Mouse (Mus musculus) CH12.LX (cell line): ENCODE measurements around the gene Ptprm.

Experiments
- CTCF ChIP-seq, 2 experiments: IDR thresholded peaks in 1 of 2; conservative IDR thresholded peaks in 1 of 2; 2 replicates each; pipeline ENCODE4 v1.5.1; 2011 to 2012; ENCODE audit warnings: low read depth in 2 of 2, low read length in 2 of 2, improper control_type of control experiment in 1 of 2, inconsistent platforms in 1 of 2, mild to moderate bottlenecking in 1 of 2, moderate library complexity in 1 of 2
- EP300 ChIP-seq: IDR thresholded peaks from 2 replicates; pipeline ENCODE4 v1.6.1; 2011; ENCODE audit warnings: low read length, improper control_type of control experiment
- KAT2A ChIP-seq: IDR thresholded peaks from 2 replicates; pipeline ENCODE4 v1.6.1; 2012; ENCODE audit warnings: low read length, improper control_type of control experiment, inconsistent platforms; ENCODE audit not compliant: insufficient replicate concordance
- MAFK ChIP-seq: IDR thresholded peaks from 2 replicates; pipeline ENCODE4 v1.6.1; 2011; ENCODE audit warnings: low read length, improper control_type of control experiment; ENCODE audit not compliant: insufficient replicate concordance
- MAX ChIP-seq: IDR thresholded peaks from 2 replicates; pipeline ENCODE4 v1.6.1; 2011; ENCODE audit warnings: low read length, improper control_type of control experiment
- MAZ ChIP-seq: IDR thresholded peaks from 2 replicates; pipeline ENCODE4 v1.6.1; 2012; ENCODE audit warnings: low read depth, mild to moderate bottlenecking, inconsistent platforms, low read length, improper control_type of control experiment, moderate library complexity
- POLR2A ChIP-seq: IDR thresholded peaks from 2 replicates; pipeline ENCODE4 v1.6.1; 2011; ENCODE audit warnings: low read depth, mild to moderate bottlenecking, improper control_type of control experiment, low read length
- RAD21 ChIP-seq: IDR thresholded peaks from 2 replicates; pipeline ENCODE4 v1.6.1; 2011; ENCODE audit warnings: low read depth, mild to moderate bottlenecking, low read length, improper control_type of control experiment, moderate library complexity
- TBP ChIP-seq: conservative IDR thresholded peaks from 2 replicates; pipeline ENCODE4 v1.6.1; 2011; ENCODE audit warnings: low read depth, low read length, improper control_type of control experiment
- ZC3H11A ChIP-seq: IDR thresholded peaks from 2 replicates; pipeline ENCODE4 v1.6.1; 2012; ENCODE audit warnings: low read depth, mild to moderate bottlenecking, inconsistent platforms, low read length, improper control_type of control experiment
- ZKSCAN1 ChIP-seq: IDR thresholded peaks from 2 replicates; pipeline ENCODE4 v1.6.1; 2012; ENCODE audit warnings: low read depth, inconsistent platforms, low read length, improper control_type of control experiment, borderline replicate concordance
- ZMIZ1 ChIP-seq: IDR thresholded peaks from 2 replicates; pipeline ENCODE4 v1.6.1; 2012; ENCODE audit warnings: low read depth, mild to moderate bottlenecking, inconsistent platforms, low read length, improper control_type of control experiment

DNA sequence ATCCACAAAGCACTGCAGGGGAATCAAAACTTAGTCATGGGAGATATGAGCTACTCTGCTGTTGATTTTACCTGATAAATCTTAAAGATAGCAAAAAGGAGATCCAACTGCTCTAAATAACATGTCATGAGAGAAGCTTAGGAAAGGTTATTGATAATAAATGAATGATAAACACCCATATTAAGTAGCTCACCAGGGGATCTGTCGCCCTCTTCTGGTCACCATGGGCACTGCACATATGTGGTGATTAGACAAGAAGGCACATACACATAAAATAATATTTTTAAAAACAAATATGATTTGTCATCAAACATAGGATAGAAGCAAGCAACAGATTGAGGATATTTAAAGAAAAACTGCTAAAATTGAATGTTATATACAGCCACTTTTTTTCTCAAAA, 213.8 kb downstream of the Ptprm start:
- TF ChIP-seq MAX (no peak), MAFK (no peak), ZMIZ1 (no peak), EP300 (no peak), ZC3H11A (no peak), POLR2A (no peak), CTCF (conservative IDR thresholded peaks at IDR 0.05 in 1 of 2, IDR thresholded peaks at IDR 0.05 in 1 of 2; ENCODE audit: low read depth in 2 of 2, low read length in 2 of 2) (no peak), KAT2A (no peak), TBP (no peak), ZKSCAN1 (no peak), MAZ (no peak), RAD21 (no peak)
